Mouse (Mus musculus): Measurements from ENCODE around the gene Lyrm4. TPM values are rescaled to one million over a fixed set of nuclear protein-coding genes. Genes with fewer than 3 reads are reported as not detected.
A peak's percentile ranks its signal among the peaks of the same experiment; 100 is the strongest.

Lyrm4 gene
- total and polyA plus RNA-seq, 2 experiments from 2014 or later = 16.7 to 58.0 TPM

- Histone ChIP-seq H3K4me2 (ENCODE audit: low read depth) (no peak overlapping the region), H3K4me1 (ENCODE audit: insufficient read depth) (0 out of 2 replicates have a peak, but pooled peaks cover 6% of the 10 kb centered on the region), H3K27me3 (ENCODE audit: insufficient read depth, low read length) (no peaks in the 10 kb centered on the region), H3K27ac (ENCODE audit: low read depth, low read length) (peak overlapping the region; percentile 65), H3K4me3 (ENCODE audit: low read depth, low read length) (no peak overlapping the region), H3K9ac (no peak overlapping the region), H3K9me3 (ENCODE audit: low read length) (no peaks in the 10 kb centered on the region), H3K36me3 (ENCODE audit: insufficient read depth) (no peaks in the 10 kb centered on the region)
- peak; percentile 87 for ATAC-seq
- WGBS = 30% methylated on average over 10 of the region's 10 CpGs
- TF ChIP-seq CTCF (IDR thresholded peaks at IDR 0.05; ENCODE audit: low read depth) = peak; percentile 76
- peak; percentile 94 for DNase-seq
Observed at GRCm38 (mm10) chr13:36019309-36020274, 97.7 kb downstream of the Lyrm4 start.

- H3K4me1 ChIP-seq (ENCODE audit: insufficient read depth) = 0 out of 2 replicates have a peak, but pooled peaks cover 6% of the 10 kb centered on the region
- no peak for TF ChIP-seq CTCF (IDR thresholded peaks at IDR 0.05; ENCODE audit: low read depth)
- H3K9ac ChIP-seq = no peak overlapping the region
- no peak for ATAC-seq
- no peak overlapping the region for H3K4me3 ChIP-seq (ENCODE audit: low read depth, low read length)
- H3K4me2 ChIP-seq (ENCODE audit: low read depth) = no peak overlapping the region
- DNase-seq = no peak
- 70% methylated on average over 2 of the region's 2 CpGs for WGBS
- H3K9me3 ChIP-seq (ENCODE audit: low read length) = no peaks in the 10 kb centered on the region
- no peaks in the 10 kb centered on the region for H3K36me3 ChIP-seq (ENCODE audit: insufficient read depth)
- no peaks in the 10 kb centered on the region for H3K27me3 ChIP-seq (ENCODE audit: insufficient read depth, low read length)
- no peak overlapping the region for H3K27ac ChIP-seq (ENCODE audit: low read depth, low read length)
Observed at GRCm38 (mm10) chr13:36018017-36018416, 99.3 kb downstream of the Lyrm4 start.

GRCm38 (mm10) chr13:36015636-36016035 lies 101.7 kb downstream of the Lyrm4 start:
- DNase-seq (no peak), ATAC-seq (no peak)

GRCm38 (mm10) chr13:36009981-36010380 lies 107.3 kb downstream of the Lyrm4 start:
- Histone ChIP-seq H3K9me3 (ENCODE audit: low read length) (no peaks in the 10 kb centered on the region), H3K4me3 (ENCODE audit: low read depth, low read length) (no peak overlapping the region), H3K4me1 (ENCODE audit: insufficient read depth) (no peaks in the 10 kb centered on the region), H3K36me3 (ENCODE audit: insufficient read depth) (no peaks in the 10 kb centered on the region), H3K4me2 (ENCODE audit: low read depth) (no peak overlapping the region), H3K9ac (no peak overlapping the region), H3K27ac (ENCODE audit: low read depth, low read length) (no peak overlapping the region), H3K27me3 (ENCODE audit: insufficient read depth, low read length) (no peaks in the 10 kb centered on the region)
- DNase-seq (no peak), ATAC-seq (no peak)
- TF ChIP-seq CTCF (IDR thresholded peaks at IDR 0.05; ENCODE audit: low read depth) = no peak
- 69% methylated on average over 2 of the region's 2 CpGs for WGBS

More at GRCm38 (mm10) chr13:36015636-36016035, 101.7 kb downstream of the Lyrm4 start:
- Histone ChIP-seq H3K4me2 (ENCODE audit: low read depth) (no peak overlapping the region), H3K4me3 (ENCODE audit: low read depth, low read length) (no peak overlapping the region), H3K36me3 (ENCODE audit: insufficient read depth) (no peaks in the 10 kb centered on the region), H3K27me3 (ENCODE audit: insufficient read depth, low read length) (no peaks in the 10 kb centered on the region), H3K4me1 (ENCODE audit: insufficient read depth) (0 out of 2 replicates have a peak, but pooled peaks cover 6% of the 10 kb centered on the region), H3K9ac (no peak overlapping the region), H3K9me3 (ENCODE audit: low read length) (no peaks in the 10 kb centered on the region), H3K27ac (ENCODE audit: low read depth, low read length) (no peak overlapping the region)
- 72% methylated on average over 3 of the region's 3 CpGs for whole genome bisulfite sequencing
- TF ChIP-seq CTCF (IDR thresholded peaks at IDR 0.05; ENCODE audit: low read depth) = no peak

- Histone ChIP-seq H3K9ac (no peak overlapping the region), H3K27ac (ENCODE audit: low read depth, low read length) (no peak overlapping the region), H3K27me3 (ENCODE audit: insufficient read depth, low read length) (no peaks in the 10 kb centered on the region), H3K4me2 (ENCODE audit: low read depth) (no peak overlapping the region), H3K4me1 (ENCODE audit: insufficient read depth) (no peaks in the 10 kb centered on the region), H3K9me3 (ENCODE audit: low read length) (no peaks in the 10 kb centered on the region), H3K36me3 (ENCODE audit: insufficient read depth) (no peaks in the 10 kb centered on the region), H3K4me3 (ENCODE audit: low read depth, low read length) (no peak overlapping the region)
- no peak for TF ChIP-seq CTCF (IDR thresholded peaks at IDR 0.05; ENCODE audit: low read depth)
- WGBS = 88% methylated on average over 1 of the region's 1 CpGs
- DNase-seq (no peak), ATAC-seq (no peak)
Observed at GRCm38 (mm10) chr13:36000798-36001197, 116.5 kb downstream of the Lyrm4 start.

GRCm38 (mm10) chr13:35997606-35998005 lies 119.7 kb downstream of the Lyrm4 start:
- WGBS = 89% methylated on average over 4 of the region's 4 CpGs
- H3K4me1 ChIP-seq (ENCODE audit: insufficient read depth) = no peaks in the 10 kb centered on the region
- no peak for ATAC-seq

More at GRCm38 (mm10) chr13:35997606-35998005, 119.7 kb downstream of the Lyrm4 start:
- Histone ChIP-seq H3K27me3 (ENCODE audit: insufficient read depth, low read length) (no peaks in the 10 kb centered on the region), H3K27ac (ENCODE audit: low read depth, low read length) (no peak overlapping the region), H3K4me3 (ENCODE audit: low read depth, low read length) (no peak overlapping the region), H3K4me2 (ENCODE audit: low read depth) (no peak overlapping the region), H3K36me3 (ENCODE audit: insufficient read depth) (no peaks in the 10 kb centered on the region), H3K9me3 (ENCODE audit: low read length) (no peaks in the 10 kb centered on the region), H3K9ac (no peak overlapping the region)
- TF ChIP-seq CTCF (IDR thresholded peaks at IDR 0.05; ENCODE audit: low read depth) = no peak
- no peak for DNase-seq
